Mouse (Mus musculus) lung, embryonic 16.5 days (tissue): ENCODE results near the gene Cbarp. TPM values are rescaled to one million over a fixed set of nuclear protein-coding genes. Genes with fewer than 3 reads are reported as not detected.

Experiments
- ATAC-seq: fragments of 200-750 bp; cut with Nextera tagmentation; 2 replicates; pipeline ENCODE4 v1.8.0; 2017; ENCODE audit warnings: low read depth, mild to moderate bottlenecking, moderate library complexity
- H3K27ac ChIP-seq: fragments of 300-500 bp; sonication (generic); 2 replicates; pipeline ENCODE4 v1.5.1; 2014; ENCODE audit warnings: mild to moderate bottlenecking, control low read depth, low read length
- H3K27me3 ChIP-seq: fragments of 300-500 bp; sonication (generic); 2 replicates; pipeline ENCODE4 v1.6.1; 2014; ENCODE audit warnings: low read depth, low read length, mixed read lengths; ENCODE audit not compliant: control insufficient read depth, insufficient read depth
- H3K36me3 ChIP-seq: fragments of 300-500 bp; sonication (generic); 2 replicates; pipeline ENCODE4 v1.6.1; 2014; ENCODE audit warnings: low read length; ENCODE audit not compliant: control insufficient read depth, insufficient read depth
- H3K4me1 ChIP-seq: fragments of 300-500 bp; sonication (generic); replicated peaks from 2 replicates; pipeline ENCODE4 v1.6.1; 2014; ENCODE audit warnings: low read length, mixed read lengths; ENCODE audit not compliant: control insufficient read depth, insufficient read depth
- H3K4me2 ChIP-seq: fragments of 300-500 bp; sonication (generic); 2 replicates; pipeline ENCODE4 v1.6.1; 2014; ENCODE audit warnings: low read depth, low read length, control low read depth
- H3K4me3 ChIP-seq: fragments of 300-500 bp; sonication (generic); 2 replicates; pipeline ENCODE4 v1.5.1; 2014; ENCODE audit warnings: mild to moderate bottlenecking, low read length, control low read depth
- H3K9ac ChIP-seq: fragments of 300-500 bp; sonication (generic); 2 replicates; pipeline ENCODE4 v1.6.1; 2014; ENCODE audit warnings: low read length, control low read depth
- H3K9me3 ChIP-seq: fragments of 300-500 bp; sonication (generic); 2 replicates; pipeline ENCODE4 v1.6.1; 2016; ENCODE audit warnings: low read length; ENCODE audit not compliant: control insufficient read depth
- WGBS: fragments of 180-500 bp; shearing (Covaris S2); extraction: QIAGEN DNeasy Blood & Tissue Kit; methylation state at CpG from one replicate; pipeline ENCODE4 v1.1.7; 2014; 5-methylcytosine and 5-hydroxymethylcytosine counted together
- polyA plus RNA-seq: library from polyadenylated mRNA; unstranded; fragments of >200 nt; fragmentation: Nextera tagmentation; extraction: Ambion mirVana; gene quantifications from 2 replicates; pipeline ENCODE4 v1.2.1, GENCODE M21; 2015

Gene Cbarp
- polyA plus RNA-seq, 1 experiment from 2014 or later: 3.9 TPM

DNA sequence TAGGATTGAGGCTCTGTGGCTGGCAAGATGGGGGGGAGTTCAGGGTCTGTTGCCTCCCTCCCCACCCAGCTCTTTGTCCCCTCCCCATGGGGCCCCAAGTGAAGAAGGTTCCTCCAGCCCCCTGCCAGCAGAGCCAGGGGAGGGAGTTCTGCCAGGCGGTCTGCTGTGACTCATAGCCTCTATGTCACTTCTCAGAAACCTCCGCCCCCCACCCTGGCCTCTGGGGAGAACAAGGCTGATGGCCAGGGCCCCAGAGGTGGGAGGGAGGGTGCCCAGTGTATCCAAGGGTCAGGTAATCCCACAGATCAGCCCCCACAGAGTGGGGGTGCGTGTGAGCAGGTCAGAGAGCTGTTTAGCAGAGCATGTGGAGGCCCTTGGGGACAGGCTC, 12.2 kb upstream of the Cbarp start:
- no peaks in the 10 kb centered on the region for H3K9me3 ChIP-seq
- peaks cover 48% of the 10 kb centered on the region for H3K36me3 ChIP-seq
- 13% methylated on average over 3 of the region's 3 CpGs for WGBS
- H3K27ac ChIP-seq: peak overlapping the region; percentile 97
- H3K4me1 ChIP-seq: peaks cover 64% of the 10 kb centered on the region
- peak overlapping the region; percentile 88 for H3K4me3 ChIP-seq
- H3K4me2 ChIP-seq: peak overlapping the region; percentile 96
- no peak for ATAC-seq
- no peaks in the 10 kb centered on the region for H3K27me3 ChIP-seq
- peak overlapping the region; percentile 98 for H3K9ac ChIP-seq

- 1% methylated on average over 15 of the region's 15 CpGs for WGBS
- peaks cover 64% of the 10 kb centered on the region for H3K4me1 ChIP-seq
These were observed 11.6 kb upstream of the Cbarp start for GRCm38 (mm10) chr10:80152071-80152872.

DNA sequence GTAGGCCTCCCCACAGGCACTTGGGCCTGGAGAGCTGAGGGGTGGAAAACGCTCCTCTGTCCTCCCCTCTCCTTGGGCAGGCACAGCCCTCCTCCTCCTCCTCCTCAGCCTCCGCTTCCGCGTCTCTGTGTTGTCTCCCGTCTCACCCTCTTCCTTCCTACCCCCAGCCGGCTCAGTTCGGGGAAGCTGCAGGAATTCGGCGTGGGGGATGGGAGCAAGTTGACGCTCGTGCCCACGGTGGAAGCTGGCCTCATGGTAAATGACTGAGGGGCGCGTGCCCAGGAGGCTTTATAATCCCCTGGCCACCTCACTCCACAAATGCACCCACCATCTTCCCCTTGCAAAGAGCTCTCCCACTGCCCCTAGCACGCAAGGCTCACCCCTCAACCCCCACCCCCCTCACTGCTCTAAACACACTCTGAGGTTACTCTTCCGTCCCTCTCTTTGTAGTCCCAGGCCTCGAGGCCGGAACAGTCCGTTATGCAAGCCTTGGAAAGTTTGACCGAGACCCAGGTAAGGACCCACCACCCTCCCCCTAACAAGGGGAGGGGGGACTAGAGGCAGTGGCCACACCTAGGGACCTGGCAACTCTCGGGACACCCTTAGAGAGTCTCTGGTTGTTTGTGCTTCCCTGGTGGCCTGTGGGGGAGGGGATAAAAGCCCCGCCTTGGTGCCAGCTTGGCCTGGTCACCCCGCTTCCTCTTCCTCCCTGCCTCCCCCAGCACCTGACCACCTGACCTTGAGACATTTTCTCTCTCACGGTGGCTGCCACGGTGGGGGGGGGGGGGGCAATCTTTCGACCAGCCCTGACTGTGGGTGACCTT, 10.8 kb upstream of the Cbarp start:
- peaks cover 64% of the 10 kb centered on the region for H3K4me1 ChIP-seq
- WGBS: under 1% methylated on average over 25 of the region's 26 CpGs
- H3K9ac ChIP-seq: peak overlapping the region; percentile 98
- H3K27me3 ChIP-seq: no peaks in the 10 kb centered on the region
- peaks cover 37% of the 10 kb centered on the region for H3K36me3 ChIP-seq
- H3K4me2 ChIP-seq: peak overlapping the region; percentile 96
- no peak for ATAC-seq
- H3K9me3 ChIP-seq: no peaks in the 10 kb centered on the region
- peak overlapping the region; percentile 97 for H3K27ac ChIP-seq
- H3K4me3 ChIP-seq: peak overlapping the region; percentile 88

More at GRCm38 (mm10) chr10:80152071-80152872, 11.6 kb upstream of the Cbarp start:
- peak overlapping the region; percentile 98 for H3K9ac ChIP-seq
- H3K4me2 ChIP-seq: peak overlapping the region; percentile 96
- H3K9me3 ChIP-seq: no peaks in the 10 kb centered on the region
- H3K27ac ChIP-seq: peak overlapping the region; percentile 97
- H3K36me3 ChIP-seq: peaks cover 44% of the 10 kb centered on the region
- peak overlapping the region; percentile 88 for H3K4me3 ChIP-seq
- H3K27me3 ChIP-seq: no peaks in the 10 kb centered on the region
- ATAC-seq: no peak

DNA sequence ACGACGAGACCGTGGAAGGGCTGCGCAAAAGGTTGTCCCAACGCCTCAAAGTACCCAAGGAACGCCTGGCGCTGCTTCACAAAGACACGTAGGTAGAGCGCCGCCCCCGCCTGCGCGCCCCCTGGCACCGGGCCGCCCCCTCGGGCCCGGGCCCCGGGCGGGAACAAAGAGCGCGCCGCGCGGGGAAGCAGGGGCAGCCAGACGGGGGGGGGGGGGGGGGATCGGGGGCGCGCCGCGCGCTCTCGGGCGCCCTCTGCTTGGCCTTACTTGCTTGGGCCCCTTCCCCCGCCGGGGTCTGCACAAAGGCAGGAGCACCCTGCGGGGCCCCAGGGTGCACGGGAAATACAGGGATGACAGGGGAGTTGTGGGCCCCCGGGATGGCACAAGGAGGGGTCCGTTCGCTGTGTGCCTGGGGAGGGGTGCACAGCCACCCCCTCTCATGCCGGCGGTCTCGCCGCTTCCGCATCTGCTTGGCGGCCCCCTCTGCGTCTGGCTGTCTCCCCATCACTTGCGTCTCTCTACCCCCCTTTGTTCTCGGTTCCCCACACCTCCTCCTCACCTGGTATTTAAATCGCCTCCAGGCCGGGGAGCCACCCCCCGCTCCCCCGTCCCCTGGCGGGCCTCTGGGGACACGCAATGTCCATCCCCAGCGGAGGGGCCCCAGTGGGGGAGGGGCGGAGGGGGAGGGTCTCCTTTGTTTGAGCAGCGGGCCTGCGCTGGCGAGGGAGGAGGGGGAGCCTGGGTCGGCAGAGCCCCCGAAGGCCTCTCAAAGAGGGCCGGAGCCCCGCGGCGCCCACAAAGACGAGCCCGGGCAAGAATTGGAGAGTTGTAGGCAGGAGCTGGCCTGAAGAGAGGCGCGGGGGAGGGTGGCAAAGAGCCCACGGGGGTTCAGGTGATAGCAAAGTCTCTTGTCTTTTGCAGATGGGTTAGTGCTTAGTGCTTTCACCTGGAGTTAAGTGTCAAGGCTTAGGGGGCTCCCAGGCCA, 9.9 kb upstream of the Cbarp start:
- peak overlapping the region; percentile 98 for H3K9ac ChIP-seq
- ATAC-seq: no peak
- WGBS: under 1% methylated on average over 44 of the region's 71 CpGs
- no peaks in the 10 kb centered on the region for H3K27me3 ChIP-seq
- H3K4me1 ChIP-seq: peaks cover 63% of the 10 kb centered on the region
- no peaks in the 10 kb centered on the region for H3K9me3 ChIP-seq
- H3K27ac ChIP-seq: peak overlapping the region; percentile 97
- H3K4me3 ChIP-seq: peak overlapping the region; percentile 88
- peaks cover 30% of the 10 kb centered on the region for H3K36me3 ChIP-seq
- H3K4me2 ChIP-seq: peak overlapping the region; percentile 96

DNA sequence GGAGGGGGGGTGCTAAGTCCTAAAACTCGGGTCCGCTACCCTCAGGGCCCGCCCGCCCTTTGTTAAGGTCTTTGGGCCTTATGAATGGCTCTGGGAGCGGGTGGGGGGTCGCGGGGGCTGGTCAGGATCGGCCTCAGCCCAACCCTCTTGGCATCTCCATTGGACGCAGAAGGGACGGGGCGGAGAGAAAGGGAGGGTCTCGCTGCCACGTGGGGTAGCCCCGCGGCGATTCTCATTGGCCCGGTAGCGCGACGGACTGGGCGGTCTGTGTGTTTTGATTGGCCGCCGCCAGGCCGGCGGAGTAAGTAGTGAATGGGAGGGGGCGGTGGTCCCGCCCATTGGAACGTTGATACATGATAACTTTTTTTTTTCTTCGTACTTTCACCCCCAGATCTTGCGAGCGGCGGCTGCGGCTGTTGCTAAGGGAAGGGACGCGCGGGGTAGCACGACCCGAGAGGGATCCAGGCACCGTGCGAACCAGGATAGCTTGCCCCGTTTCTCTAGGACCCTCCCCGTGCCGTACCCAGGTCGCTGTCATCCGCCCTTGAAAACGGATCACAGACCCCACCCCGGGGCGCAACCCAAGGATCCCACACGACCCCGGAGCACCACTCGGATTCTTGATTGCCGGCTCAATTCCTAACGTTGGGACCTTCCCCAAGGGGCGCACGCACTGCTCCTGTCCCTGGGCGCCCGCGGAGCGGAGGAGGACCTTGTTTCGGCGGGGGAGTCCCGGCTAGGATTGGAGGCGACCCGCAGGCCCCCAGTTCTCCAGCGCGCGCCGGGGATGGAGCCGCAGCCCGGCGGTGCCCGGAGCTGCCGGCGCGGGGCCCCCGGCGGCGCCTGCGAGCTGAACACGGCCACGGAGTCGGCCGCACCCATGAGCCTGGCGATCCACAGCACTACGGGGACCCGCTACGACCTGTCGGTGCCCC, 8.9 kb upstream of the Cbarp start:
- Histone ChIP-seq H3K9ac (peak overlapping the region; percentile 98), H3K9me3 (no peaks in the 10 kb centered on the region), H3K27me3 (no peaks in the 10 kb centered on the region), H3K4me3 (peak overlapping the region; percentile 88), H3K4me2 (peak overlapping the region; percentile 96), H3K36me3 (peaks cover 30% of the 10 kb centered on the region), H3K4me1 (peaks cover 54% of the 10 kb centered on the region), H3K27ac (peak overlapping the region; percentile 100)
- ATAC-seq: peak; percentile 82
- under 1% methylated on average over 88 of the region's 88 CpGs for WGBS

DNA sequence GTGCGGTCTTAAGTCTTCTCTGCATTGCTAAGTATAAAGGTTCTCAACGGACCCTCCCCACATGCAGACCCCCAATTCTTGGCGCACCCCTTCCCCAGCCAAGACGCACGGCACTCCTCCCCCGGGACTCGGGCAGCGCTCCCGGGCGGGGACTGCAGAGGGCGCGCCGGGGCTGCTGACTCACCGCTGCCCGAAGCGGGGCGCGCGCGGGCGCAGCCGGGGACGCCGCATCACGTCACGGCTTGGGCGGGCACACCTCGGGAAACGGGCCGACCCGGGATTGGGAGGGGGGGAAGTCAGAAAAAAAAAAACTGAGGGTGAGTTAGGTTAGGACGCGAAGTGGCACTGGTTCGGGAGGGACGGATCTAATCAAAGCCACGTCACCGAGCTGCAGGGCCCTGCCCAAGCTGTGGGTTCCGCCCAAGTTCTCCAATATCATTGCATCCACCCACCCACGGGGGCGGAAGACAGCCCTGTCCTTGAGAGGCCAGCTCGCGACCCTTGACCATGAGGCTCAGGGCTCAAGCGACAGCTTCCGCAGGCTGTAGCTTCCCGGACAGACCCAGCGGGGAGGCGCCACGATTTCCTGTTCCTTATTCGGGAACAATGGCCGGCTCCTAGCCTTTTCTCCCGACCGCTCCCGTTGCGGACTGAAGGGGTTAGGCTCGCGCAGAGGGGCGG, 8.1 kb upstream of the Cbarp start:
- under 1% methylated on average over 56 of the region's 57 CpGs for WGBS
- H3K9ac ChIP-seq: peak overlapping the region; percentile 92
- H3K27ac ChIP-seq: peak overlapping the region; percentile 100
- H3K9me3 ChIP-seq: no peaks in the 10 kb centered on the region
- peaks cover 29% of the 10 kb centered on the region for H3K36me3 ChIP-seq
- peak overlapping the region; percentile 61 for H3K4me2 ChIP-seq
- ATAC-seq: peak; percentile 56
- H3K27me3 ChIP-seq: no peaks in the 10 kb centered on the region
- peaks cover 46% of the 10 kb centered on the region for H3K4me1 ChIP-seq
- peak overlapping the region; percentile 88 for H3K4me3 ChIP-seq

DNA sequence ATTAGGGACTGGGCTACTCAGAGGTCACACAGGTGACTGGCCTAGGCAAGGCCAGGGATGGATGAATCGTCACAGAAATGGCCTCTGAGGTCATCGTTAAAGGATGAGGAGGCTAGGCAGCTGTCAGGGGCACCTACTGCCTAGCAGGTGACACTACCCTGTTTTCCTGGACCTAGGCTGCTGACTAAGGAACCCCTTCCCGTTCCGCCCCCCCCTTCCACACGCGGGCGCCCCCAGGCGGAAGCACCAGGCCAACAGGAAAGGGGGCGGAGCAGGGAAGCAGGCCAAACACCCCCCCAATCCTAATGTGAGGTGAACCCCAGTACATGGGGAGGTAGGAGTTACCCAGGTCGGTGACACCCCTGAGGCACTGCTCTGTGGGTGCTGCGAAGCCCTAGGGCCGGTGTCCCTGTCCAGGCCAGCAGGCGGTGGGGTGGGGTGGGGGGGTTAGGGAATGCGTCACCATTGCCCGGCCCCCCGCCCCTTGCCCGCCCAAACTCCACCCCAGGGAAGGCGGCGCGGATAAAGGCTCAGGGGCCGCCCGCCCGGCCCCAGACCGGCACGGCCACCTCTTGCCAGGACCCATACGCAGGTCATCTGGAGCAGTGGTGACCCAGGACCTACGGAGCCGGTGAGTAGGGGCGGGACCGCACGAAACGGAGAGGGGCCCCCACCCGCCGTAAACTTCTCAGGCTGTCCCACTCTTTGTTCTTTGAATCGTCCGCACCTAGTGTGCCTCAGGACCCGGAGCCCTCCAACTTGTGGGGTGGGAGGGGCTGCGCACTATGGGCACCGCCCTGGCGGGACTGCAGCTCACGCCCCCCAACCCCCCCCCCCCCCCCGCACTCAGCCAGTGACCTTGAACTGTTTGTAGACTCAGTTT, 7.3 kb upstream of the Cbarp start, which contains the start of gene Midn:
Gene Midn, plus strand, starts transcription at position 554 of the 883 bp plus-strand sequence.
- H3K27ac ChIP-seq: peak within 1 kb of the TSS; percentile 100
- H3K4me1 ChIP-seq: peaks cover 39% of the 10 kb centered on the region
- H3K36me3 ChIP-seq: peaks cover 24% of the 10 kb centered on the region

More for the DNA sequence above, 7.3 kb upstream of the Cbarp start, which contains the start of gene Midn:
- H3K9ac ChIP-seq: peak within 1 kb of the TSS; percentile 92
- no peaks in the 10 kb centered on the region for H3K27me3 ChIP-seq
- peak within 1 kb of the TSS; percentile 61 for H3K4me2 ChIP-seq
- peak within 1 kb of the TSS; percentile 88 for H3K4me3 ChIP-seq
- peak; percentile 52 for ATAC-seq
- no peaks in the 10 kb centered on the region for H3K9me3 ChIP-seq
- under 1% methylated on average over 28 of the region's 42 CpGs for WGBS
